Mouse (Mus musculus): ENCODE results near the gene Zscan26.
"Not testable (repeated sequence)": the region's sequence is repeated elsewhere in the genome, so short reads cannot be mapped to it uniquely, and the experiment has no call there.

Zscan26 gene

GRCm38 (mm10) chr13:21423301-21423700 is 30.2 kb downstream of the Zscan26 start:
- DNase-seq (ENCODE audit: low spot score) = no peak

- no peak for DNase-seq (ENCODE audit: low spot score)
Measured at GRCm38 (mm10) chr13:21418865-21419264, 34.7 kb downstream of the Zscan26 start.

- no peak for DNase-seq (ENCODE audit: low spot score)
Measured at GRCm38 (mm10) chr13:21417298-21418010, 36.1 kb downstream of the Zscan26 start.

- DNase-seq (ENCODE audit: low spot score) = no peak
Measured at GRCm38 (mm10) chr13:21415750-21416149, 37.8 kb downstream of the Zscan26 start.

GRCm38 (mm10) chr13:21415266-21415665 is 38.3 kb downstream of the Zscan26 start:
- no peak for DNase-seq (ENCODE audit: low spot score)

GRCm38 (mm10) chr13:21414231-21415212 is 39.0 kb downstream of the Zscan26 start:
- no peak for DNase-seq (ENCODE audit: low spot score)

- DNase-seq (ENCODE audit: low spot score) = no peak
Measured at GRCm38 (mm10) chr13:21408805-21409459, 44.6 kb downstream of the Zscan26 start.

- DNase-seq (ENCODE audit: low spot score) = peak; percentile 80
Measured at GRCm38 (mm10) chr13:21407969-21408804, 45.3 kb downstream of the Zscan26 start.

GRCm38 (mm10) chr13:21407341-21407740 is 46.2 kb downstream of the Zscan26 start:
- DNase-seq (ENCODE audit: low spot score) = no peak

GRCm38 (mm10) chr13:21402848-21403247 is 50.7 kb downstream of the Zscan26 start:
- no peak for DNase-seq (ENCODE audit: low spot score)

- peak; percentile 85 for DNase-seq (ENCODE audit: low spot score)
Measured at GRCm38 (mm10) chr13:21402287-21402846, 51.2 kb downstream of the Zscan26 start, which contains the start of gene Zkscan3. TSS of gene Zkscan3 (minus strand) at chr13:21402755.

GRCm38 (mm10) chr13:21401636-21402286 is 51.8 kb downstream of the Zscan26 start:
- DNase-seq (ENCODE audit: low spot score) = no peak

- no peak for DNase-seq (ENCODE audit: low spot score)
Measured at GRCm38 (mm10) chr13:21401166-21401565, 52.4 kb downstream of the Zscan26 start.

- no peak for DNase-seq (ENCODE audit: low spot score)
Measured at GRCm38 (mm10) chr13:21397486-21397885, 56.0 kb downstream of the Zscan26 start.

- not testable (repeated sequence) for DNase-seq (ENCODE audit: low spot score)
Measured at GRCm38 (mm10) chr13:21396048-21396447, 57.5 kb downstream of the Zscan26 start.

GRCm38 (mm10) chr13:21395623-21396022 is 57.9 kb downstream of the Zscan26 start:
- no peak for DNase-seq (ENCODE audit: low spot score)

- no peak for DNase-seq (ENCODE audit: low spot score)
Measured at GRCm38 (mm10) chr13:21395211-21395610, 58.3 kb downstream of the Zscan26 start.

Measured in testis, postnatal 14 days (tissue).